Mouse (Mus musculus) limb, embryonic 11.5 days (tissue): ENCODE data around the gene Lpp. TPM values are rescaled to one million over a fixed set of nuclear protein-coding genes. Genes with fewer than 3 reads are reported as not detected.

Experiments used
- ATAC-seq: fragments of 200-750 bp; cut with Nextera tagmentation; 2 replicates; pipeline ENCODE4 v1.8.0; 2017; ENCODE audit warnings: low read depth; ENCODE audit not compliant: insufficient number of reproducible peaks, low FRiP score, low TSS enrichment
- DNase-seq: peaks from one replicate; pipeline ENCODE4 v3.0.0-alpha.2; 2015; ENCODE audit warnings: low spot score
- H3K27ac ChIP-seq: fragments of 300-500 bp; sonication (generic); replicated peaks from 2 replicates; pipeline ENCODE4 v1.5.1; 2014; ENCODE audit warnings: low read depth, mild to moderate bottlenecking, low read length
- H3K27me3 ChIP-seq: fragments of 300-500 bp; sonication (generic); 2 replicates; pipeline ENCODE4 v1.6.1; 2014; ENCODE audit warnings: mild to moderate bottlenecking, low read length, mixed read lengths; ENCODE audit not compliant: control insufficient read depth, insufficient read depth
- H3K36me3 ChIP-seq: fragments of 300-500 bp; sonication (generic); 2 replicates; pipeline ENCODE4 v1.6.1; 2014; ENCODE audit warnings: mild to moderate bottlenecking, low read length, moderate library complexity, mixed read lengths; ENCODE audit not compliant: control insufficient read depth, insufficient read depth
- H3K4me1 ChIP-seq: fragments of 300-500 bp; sonication (generic); 2 replicates; pipeline ENCODE4 v1.6.1; 2014; ENCODE audit warnings: low read length, mixed read lengths; ENCODE audit not compliant: control insufficient read depth, insufficient read depth
- H3K4me2 ChIP-seq: fragments of 300-500 bp; sonication (generic); 2 replicates; pipeline ENCODE4 v1.6.1; 2014; ENCODE audit warnings: low read depth, mild to moderate bottlenecking, moderate library complexity; ENCODE audit not compliant: severe bottlenecking
- H3K4me3 ChIP-seq: fragments of 300-500 bp; sonication (generic); 2 replicates; pipeline ENCODE4 v1.5.1; 2014; ENCODE audit warnings: low read depth, low read length
- H3K9ac ChIP-seq: fragments of 300-500 bp; sonication (generic); 2 replicates; pipeline ENCODE4 v1.6.1; 2014; ENCODE audit warnings: mild to moderate bottlenecking, low read length
- H3K9me3 ChIP-seq: fragments of 300-500 bp; sonication (generic); 2 replicates; pipeline ENCODE4 v1.6.1; 2016; ENCODE audit warnings: low read length; ENCODE audit not compliant: control insufficient read depth
- WGBS: fragments of 180-500 bp; shearing (Covaris S2); extraction: QIAGEN DNeasy Blood & Tissue Kit; methylation state at CpG from one replicate; pipeline ENCODE4 v1.1.7; 2014; 5-methylcytosine and 5-hydroxymethylcytosine counted together
- polyA plus RNA-seq: library from polyadenylated mRNA; unstranded; fragments of >200 nt; fragmentation: Nextera tagmentation; extraction: Ambion mirVana; gene quantifications from 2 replicates; pipeline ENCODE4 v1.2.1, GENCODE M21; 2014

Lpp gene
- polyA plus RNA-seq, 1 experiment from 2014 or later, result 38.2 TPM

- WGBS, result 86% methylated on average over 12 of the region's 12 CpGs
- Histone ChIP-seq H3K27me3 (no peaks in the 10 kb centered on the region), H3K36me3 (no peaks in the 10 kb centered on the region), H3K4me3 (no peak overlapping the region), H3K9me3 (no peaks in the 10 kb centered on the region), H3K4me2 (no peak overlapping the region), H3K4me1 (no peaks in the 10 kb centered on the region), H3K27ac (no peak overlapping the region), H3K9ac (no peak overlapping the region)
- no peak for DNase-seq
- ATAC-seq, result no peak
Observed at GRCm38 (mm10) chr16:24629218-24630172, 236.2 kb downstream of the Lpp start.

DNA sequence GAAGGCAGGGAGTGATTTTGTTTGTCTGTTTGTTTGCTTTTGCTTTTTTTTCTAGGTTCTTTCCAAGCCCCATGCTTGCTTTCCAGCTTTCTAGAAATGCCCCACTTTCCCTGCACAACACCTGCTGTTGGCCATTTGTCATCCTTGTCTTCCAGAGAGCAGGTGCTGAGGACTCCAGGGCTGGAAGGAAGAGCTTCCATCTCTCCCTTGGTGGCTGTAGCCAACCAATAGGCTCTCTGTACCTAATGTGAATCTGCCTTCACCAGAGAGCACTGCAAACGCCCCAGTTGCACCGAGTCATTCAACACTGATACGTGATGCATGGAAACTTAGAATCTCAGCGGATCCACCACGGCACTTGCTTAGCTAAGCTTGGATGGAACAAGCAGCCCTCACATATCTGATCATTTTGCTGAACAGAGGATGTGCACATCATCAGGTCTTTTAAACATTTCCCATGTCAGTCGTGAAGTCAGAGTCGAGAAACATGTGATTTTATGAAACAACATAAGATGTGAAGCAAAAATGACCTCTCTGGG is 242.1 kb downstream of the Lpp start:
- Histone ChIP-seq H3K9ac (no peak overlapping the region), H3K4me2 (no peak overlapping the region), H3K27me3 (no peaks in the 10 kb centered on the region), H3K27ac (no peak overlapping the region), H3K4me1 (no peaks in the 10 kb centered on the region), H3K9me3 (no peaks in the 10 kb centered on the region), H3K36me3 (no peaks in the 10 kb centered on the region), H3K4me3 (no peak overlapping the region)
- ATAC-seq (no peak), DNase-seq (no peak)
- WGBS, result 91% methylated on average over 7 of the region's 7 CpGs

GRCm38 (mm10) chr16:24636894-24637293 is 243.6 kb downstream of the Lpp start:
- H3K27ac ChIP-seq, result no peak overlapping the region
- no peak overlapping the region for H3K4me3 ChIP-seq
- no peaks in the 10 kb centered on the region for H3K9me3 ChIP-seq
- ATAC-seq (no peak), DNase-seq (no peak)
- no peaks in the 10 kb centered on the region for H3K36me3 ChIP-seq
- 66% methylated on average over 2 of the region's 2 CpGs for WGBS
- no peak overlapping the region for H3K4me2 ChIP-seq
- no peaks in the 10 kb centered on the region for H3K4me1 ChIP-seq
- H3K9ac ChIP-seq, result no peak overlapping the region
- no peaks in the 10 kb centered on the region for H3K27me3 ChIP-seq

DNA sequence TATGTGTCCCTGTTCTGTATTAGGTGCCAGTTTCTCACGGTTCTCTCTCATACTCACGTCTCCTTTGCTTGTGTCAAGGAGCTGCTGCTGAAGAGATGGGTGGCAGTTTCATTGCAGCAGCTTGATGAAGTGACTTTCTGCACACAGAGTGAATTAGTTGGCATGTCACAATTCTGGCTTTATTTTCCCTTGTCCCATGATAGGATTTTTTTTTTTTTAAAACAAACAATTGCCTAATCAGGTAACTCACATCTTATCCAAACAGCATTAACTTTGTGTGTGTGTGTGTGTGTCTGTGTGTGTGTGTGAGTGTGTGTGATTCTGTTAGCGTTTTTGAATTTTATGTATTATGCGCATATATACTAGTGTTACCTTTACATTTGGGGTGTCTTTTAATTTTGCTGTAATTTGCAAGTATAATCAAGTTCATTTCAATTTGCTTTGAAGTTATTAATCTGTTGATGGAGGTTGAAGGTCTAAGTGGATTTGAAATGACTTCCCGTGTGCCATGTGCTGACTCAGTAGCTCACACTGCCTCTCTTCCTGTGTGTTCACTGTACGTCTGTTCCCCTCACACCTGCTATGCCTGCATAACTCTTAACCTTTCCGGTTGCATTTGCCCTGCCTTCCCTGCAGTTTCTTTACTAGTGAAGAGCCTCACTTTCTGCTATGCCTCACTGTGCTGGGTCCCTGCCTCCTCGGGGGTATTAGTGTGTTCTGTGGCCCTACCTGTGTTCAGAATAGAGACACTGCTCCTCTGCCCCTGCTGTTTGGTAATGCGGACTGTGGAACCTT is 247.9 kb downstream of the Lpp start:
- H3K9me3 ChIP-seq, result no peaks in the 10 kb centered on the region
- H3K27me3 ChIP-seq, result no peaks in the 10 kb centered on the region
- H3K4me3 ChIP-seq, result no peak overlapping the region
- 84% methylated on average over 9 of the region's 9 CpGs for WGBS
- DNase-seq (no peak), ATAC-seq (no peak)
- H3K9ac ChIP-seq, result no peak overlapping the region
- no peak overlapping the region for H3K4me2 ChIP-seq
- no peaks in the 10 kb centered on the region for H3K36me3 ChIP-seq
- H3K4me1 ChIP-seq, result no peaks in the 10 kb centered on the region
- H3K27ac ChIP-seq, result no peak overlapping the region

DNA sequence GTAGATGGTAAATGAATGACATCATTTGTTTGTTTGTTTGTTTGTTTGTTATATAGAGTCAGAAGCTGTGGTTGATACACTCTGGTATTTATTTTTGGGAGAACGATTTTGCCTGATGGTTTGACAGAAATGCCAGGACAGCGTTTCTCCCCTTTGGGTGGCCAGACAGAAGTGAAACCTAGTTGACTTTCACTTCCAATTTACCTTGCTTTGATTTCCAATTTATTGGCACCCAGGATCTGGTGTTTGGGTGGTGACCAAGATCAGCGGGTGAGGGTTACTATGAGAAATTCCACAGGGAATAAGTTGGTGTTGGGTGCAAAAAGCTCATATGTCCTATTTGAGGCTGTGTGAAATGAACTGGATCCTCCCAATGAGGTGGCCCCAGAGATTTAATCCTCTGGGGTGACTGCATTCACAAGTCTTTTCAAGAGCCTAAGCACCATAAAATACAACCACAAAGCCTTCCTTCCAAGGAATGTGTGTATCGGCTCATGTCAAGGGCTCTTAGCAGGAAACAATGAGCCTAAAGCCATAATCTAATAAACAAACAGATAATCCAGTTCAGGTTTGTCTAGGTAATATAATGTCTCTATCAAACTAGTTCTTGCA is 249.8 kb downstream of the Lpp start:
- Histone ChIP-seq H3K27ac (no peak overlapping the region), H3K4me3 (no peak overlapping the region), H3K9me3 (no peaks in the 10 kb centered on the region), H3K27me3 (no peaks in the 10 kb centered on the region), H3K4me1 (no peaks in the 10 kb centered on the region), H3K36me3 (no peaks in the 10 kb centered on the region), H3K9ac (no peak overlapping the region), H3K4me2 (no peak overlapping the region)
- DNase-seq (no peak), ATAC-seq (no peak)
- 91% methylated on average over 4 of the region's 4 CpGs for WGBS

- Histone ChIP-seq H3K4me2 (no peak overlapping the region), H3K9ac (no peak overlapping the region), H3K4me1 (no peaks in the 10 kb centered on the region), H3K27me3 (no peaks in the 10 kb centered on the region), H3K27ac (no peak overlapping the region), H3K9me3 (no peaks in the 10 kb centered on the region), H3K4me3 (no peak overlapping the region), H3K36me3 (no peaks in the 10 kb centered on the region)
- WGBS, result 52% methylated on average over 8 of the region's 8 CpGs
- no peak for ATAC-seq
- no peak for DNase-seq
Observed at GRCm38 (mm10) chr16:24644154-24644553, 250.8 kb downstream of the Lpp start.

DNA sequence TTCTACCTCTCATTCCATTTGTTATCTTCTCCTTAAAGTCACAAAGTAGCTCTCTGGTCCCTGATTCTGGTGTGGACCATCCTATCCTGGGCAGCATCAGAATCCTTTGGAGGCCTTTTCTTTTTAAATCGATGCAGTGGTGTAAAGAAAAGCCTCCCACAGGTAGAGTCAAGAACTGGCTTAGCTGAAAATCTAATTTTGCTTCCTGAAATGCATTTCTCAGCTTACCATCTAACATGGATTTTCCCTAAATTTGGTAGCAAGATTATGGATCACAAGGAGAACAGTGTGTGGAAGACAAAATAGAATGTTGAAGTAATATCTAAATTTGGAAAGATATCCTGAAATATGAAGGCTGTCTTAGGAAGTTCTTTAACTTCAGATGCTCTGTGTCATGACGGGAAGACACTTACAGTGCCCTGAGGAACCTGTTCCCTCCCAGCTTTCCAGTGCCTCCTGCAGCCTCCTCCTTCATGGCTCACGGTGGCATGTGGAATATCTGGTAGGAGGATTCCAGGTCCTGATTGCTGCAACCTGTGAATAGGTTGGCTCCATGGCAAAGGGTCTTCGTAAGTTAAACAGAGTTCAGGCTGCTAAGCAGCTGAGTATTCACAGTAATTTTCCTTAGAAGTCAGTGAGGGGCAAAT is 251.6 kb downstream of the Lpp start:
- no peak overlapping the region for H3K27ac ChIP-seq
- H3K4me3 ChIP-seq, result no peak overlapping the region
- WGBS, result 88% methylated on average over 4 of the region's 4 CpGs
- ATAC-seq (no peak), DNase-seq (no peak)
- H3K4me1 ChIP-seq, result no peaks in the 10 kb centered on the region
- H3K27me3 ChIP-seq, result no peaks in the 10 kb centered on the region
- no peak overlapping the region for H3K4me2 ChIP-seq
- no peak overlapping the region for H3K9ac ChIP-seq
- no peaks in the 10 kb centered on the region for H3K9me3 ChIP-seq
- H3K36me3 ChIP-seq, result no peaks in the 10 kb centered on the region
